Mouse (Mus musculus) hindlimb bud, embryonic 11.5 days (tissue): ENCODE data around the gene Gm14459.
"Not testable (repeated sequence)": the region's sequence is repeated elsewhere in the genome, so short reads cannot be mapped to it uniquely, and the experiment has no call there.

Experiments used
- DNase-seq: peaks from one replicate; pipeline ENCODE4 v3.0.0-alpha.2; 2012; ENCODE audit warnings: low read depth, low spot score; ENCODE audit errors: extremely low spot score

Gm14459 gene

GRCm38 (mm10) chrX:8524854-8525253 is at the start of gene Gm14459:
TSS of gene Gm14459 (minus strand) at chrX:8524954.
- no peak for DNase-seq

- not testable (repeated sequence) for DNase-seq
These were observed 23.4 kb upstream of the Gm14459 start, which contains the start of gene Ssxb6 for GRCm38 (mm10) chrX:8548155-8548554. TSS of gene Ssxb6 (minus strand) at chrX:8548255.
